Mouse (Mus musculus) mouse embryonic stem cell (cell line): ENCODE data around the gene Plscr1.

Source experiments
- in situ Hi-C, 2 experiments: fragments of 300-500 bp; cut with MboI; formaldehyde crosslinking; loops; 1 replicate in 1 of 2; 3 replicates in 1 of 2; pipeline ENCODE4 v1.14.3; 2019 to 2020; ENCODE audit warnings: low sequenced_read_pairs in 2 of 2, low pct_unique_long_range_greater_than_20kb in 1 of 2, mixed read lengths in 1 of 2; ENCODE audit not compliant: unreplicated experiment in 1 of 2

Plscr1 gene

DNA sequence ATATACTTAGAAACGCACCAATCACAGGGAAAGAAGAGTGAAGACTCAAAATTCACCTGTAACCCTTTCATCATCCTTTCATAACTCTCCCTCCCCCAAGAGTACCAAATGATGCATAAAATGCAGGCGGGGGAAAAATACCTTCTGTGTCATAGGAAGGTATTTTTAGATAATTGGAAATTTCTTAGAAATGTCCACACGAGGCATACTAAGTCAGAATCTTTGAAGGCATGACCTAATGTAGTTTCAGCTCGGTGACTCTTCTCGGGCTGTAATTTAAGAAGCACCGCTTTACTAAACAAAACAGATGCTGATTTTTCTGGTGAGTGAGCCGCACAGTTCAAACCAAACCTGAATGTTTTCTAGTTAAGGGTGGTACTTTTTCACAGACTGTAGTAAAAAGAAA lies at the start of gene Plscr1:
TSS of gene Plscr1 (plus strand) at position 304 of the 406 bp plus-strand sequence.
- in situ Hi-C loops = no loop called here

DNA sequence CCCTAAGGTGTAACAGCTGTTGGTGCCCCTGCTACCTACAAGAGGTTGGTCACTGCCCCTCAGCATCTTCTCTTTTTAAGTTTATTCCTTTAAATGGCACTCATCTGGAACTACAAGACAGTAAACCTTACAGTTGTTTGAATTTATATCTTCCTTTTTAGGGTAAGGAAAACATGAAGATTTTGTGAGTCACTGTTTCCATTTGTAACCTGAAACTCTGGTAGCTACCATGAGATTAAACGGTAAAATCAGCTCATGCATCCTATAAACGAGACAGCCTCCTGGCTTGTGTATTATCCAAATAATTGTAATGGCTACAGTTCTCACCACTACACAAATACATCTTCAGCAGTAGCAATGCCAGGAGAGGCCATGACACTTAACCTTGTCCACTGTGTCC lies 45.2 kb upstream of the Plscr1 start:
- in situ Hi-C loops = no loop called here

DNA sequence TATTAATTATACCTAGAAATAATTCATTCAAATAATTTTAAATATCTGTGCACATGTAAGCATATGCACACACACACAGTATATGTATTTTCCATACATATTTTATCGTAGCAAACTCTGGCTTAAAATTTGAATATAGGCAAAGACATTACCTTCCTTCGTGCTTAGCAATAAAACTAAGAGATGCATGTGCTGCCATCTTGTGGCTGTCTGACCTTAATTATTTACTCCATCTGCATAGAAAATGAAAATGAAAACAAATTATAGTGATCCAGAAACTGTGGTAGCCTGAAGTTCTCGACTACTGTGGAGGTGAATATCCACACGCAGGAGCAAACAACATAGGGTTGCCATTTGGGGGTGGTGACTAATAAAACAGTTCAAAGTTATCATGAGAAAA lies 42.2 kb upstream of the Plscr1 start:
- in situ Hi-C loops = no loop called here

GRCm38 (mm10) chr9:92207757-92208156 lies 41.8 kb upstream of the Plscr1 start:
- in situ Hi-C loops = no loop called here

- in situ Hi-C loops = no loop called here
Measured at GRCm38 (mm10) chr9:92209850-92210249, 39.7 kb upstream of the Plscr1 start.

DNA sequence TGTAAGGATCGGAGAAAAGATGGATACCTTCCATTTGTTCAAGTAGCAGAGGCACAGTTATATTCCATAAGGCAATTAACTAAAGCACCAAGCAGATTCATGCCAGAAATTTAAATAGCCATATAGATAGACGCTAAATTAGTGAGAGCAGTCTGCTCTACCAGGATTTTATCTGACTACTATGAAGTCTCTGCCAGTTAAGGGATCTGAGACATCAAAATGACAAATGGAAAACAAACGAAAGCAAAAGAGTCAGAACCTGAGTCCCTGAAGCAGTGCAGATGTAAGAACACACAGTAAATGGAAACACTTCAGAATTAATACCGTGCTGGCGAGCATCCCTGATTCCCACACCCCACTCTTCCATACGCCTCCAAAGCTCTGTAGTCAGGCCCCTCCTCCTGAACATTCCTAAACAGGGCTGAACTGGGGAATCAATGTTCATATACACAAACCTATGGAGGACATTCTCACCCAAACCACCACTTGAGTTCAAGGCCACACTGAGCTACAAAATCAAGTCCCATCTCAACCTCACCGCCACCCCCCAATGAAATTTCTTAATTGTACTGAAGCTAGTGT lies 39.1 kb upstream of the Plscr1 start:
- in situ Hi-C loops = no loop called here

DNA sequence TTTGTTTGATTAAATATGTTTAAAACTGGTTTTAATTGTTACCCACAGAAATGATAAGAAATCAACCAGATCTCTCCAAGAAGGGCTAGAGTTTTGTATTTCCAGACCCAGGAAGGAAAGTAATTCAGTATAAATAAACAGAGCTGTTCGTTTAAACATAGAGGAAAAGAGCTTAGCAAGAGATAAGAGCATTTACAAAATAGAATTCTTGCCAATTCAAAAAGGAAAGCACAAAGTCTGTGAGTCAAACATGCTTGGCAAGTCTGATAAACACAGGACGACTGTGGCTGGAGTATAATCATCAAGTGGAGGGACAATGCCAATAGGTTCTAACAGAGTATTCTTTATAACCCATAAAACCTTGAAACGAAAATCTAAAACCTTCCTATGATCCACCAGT lies 38.5 kb upstream of the Plscr1 start:
- in situ Hi-C loops = no loop called here

DNA sequence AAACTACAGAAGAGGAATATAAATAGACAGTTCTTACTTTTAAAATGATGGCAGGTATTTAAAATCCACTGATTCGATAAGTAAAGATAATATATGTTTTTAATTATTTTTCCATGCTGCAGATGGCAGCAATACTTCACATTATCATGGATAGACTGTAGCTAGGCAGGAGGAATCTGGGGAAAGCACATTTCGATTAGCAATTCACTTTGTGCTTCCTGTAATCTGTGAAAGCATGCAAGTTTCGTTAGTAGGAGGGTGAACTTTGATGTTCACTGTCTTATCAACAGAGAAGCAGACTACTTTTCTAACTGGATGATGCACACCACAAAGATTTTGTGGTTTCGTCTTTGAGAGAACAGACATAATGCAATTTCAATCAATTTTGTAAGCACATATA lies 32.1 kb upstream of the Plscr1 start:
- in situ Hi-C loops = no loop called here

GRCm38 (mm10) chr9:92217896-92218295 lies 31.7 kb upstream of the Plscr1 start:
- in situ Hi-C loops = no loop called here

DNA sequence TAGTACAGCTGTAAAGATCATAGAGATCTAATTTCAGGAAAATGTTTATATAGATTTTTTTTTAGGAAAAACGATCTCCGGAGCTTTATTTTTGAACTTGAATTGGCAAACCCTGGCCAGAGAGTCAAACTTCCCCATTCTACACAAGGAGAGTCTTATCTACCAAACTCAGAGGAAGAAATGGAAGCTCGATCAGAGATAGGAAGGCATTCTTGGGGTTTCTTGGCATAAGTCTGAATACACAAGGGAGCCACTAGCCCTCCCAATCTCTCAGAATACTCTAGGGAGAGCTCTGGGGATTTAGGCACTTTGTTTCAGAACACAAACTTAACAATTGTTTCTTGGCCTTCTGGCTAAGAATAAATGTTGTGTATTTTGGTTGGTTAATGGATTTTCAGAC lies 29.4 kb upstream of the Plscr1 start:
- in situ Hi-C loops = no loop called here

DNA sequence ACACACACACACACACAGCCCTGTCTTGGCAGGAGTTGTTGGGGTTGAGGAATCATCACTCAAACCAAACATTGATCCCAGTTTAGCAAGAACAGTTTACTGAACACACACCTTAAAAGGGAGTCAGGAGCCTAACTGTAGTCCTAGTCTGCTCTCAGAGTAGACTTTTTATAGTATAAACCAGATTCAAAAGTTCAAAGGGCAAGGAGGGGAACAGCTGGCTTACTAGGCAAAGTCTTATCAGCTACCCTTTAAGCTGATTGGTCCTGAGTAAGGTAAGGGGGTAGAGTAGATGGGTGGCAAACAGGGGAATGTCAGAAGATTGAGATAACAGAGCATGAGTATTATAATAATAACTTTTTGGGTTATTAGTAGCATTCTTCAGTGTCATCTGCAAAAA lies 28.1 kb upstream of the Plscr1 start:
- in situ Hi-C loops = no loop called here

GRCm38 (mm10) chr9:92224598-92225231 lies 24.8 kb upstream of the Plscr1 start:
- in situ Hi-C loops = no loop called here

DNA sequence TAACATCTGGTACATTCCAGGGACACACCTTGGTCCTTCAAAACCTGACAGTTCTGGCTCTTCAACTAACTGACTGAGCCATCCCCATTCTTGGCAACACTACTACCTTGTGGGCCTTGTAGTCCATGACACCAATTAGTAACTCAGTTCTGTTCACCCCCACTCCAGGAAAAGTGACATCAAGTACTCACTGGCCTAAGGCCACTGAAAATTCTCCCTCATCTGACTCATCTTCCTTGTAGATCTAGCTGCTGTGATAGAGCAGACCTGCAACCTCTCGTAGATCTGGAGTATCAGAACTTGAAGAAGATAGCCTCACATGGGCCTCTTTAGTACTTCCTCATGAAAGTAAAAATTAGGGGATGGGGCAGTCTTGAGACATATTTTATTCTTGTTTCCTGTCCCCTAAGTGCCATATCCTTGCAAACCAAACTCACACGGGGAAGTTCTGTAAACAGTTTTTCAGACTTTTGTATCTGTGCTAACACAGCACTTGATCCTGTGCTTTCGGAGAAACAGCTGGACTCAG lies 23.4 kb upstream of the Plscr1 start:
- in situ Hi-C loops = no loop called here

GRCm38 (mm10) chr9:92226795-92227194 lies 22.8 kb upstream of the Plscr1 start:
- in situ Hi-C loops = no loop called here

- in situ Hi-C loops = no loop called here
Measured at GRCm38 (mm10) chr9:92228867-92229832, 20.4 kb upstream of the Plscr1 start.

DNA sequence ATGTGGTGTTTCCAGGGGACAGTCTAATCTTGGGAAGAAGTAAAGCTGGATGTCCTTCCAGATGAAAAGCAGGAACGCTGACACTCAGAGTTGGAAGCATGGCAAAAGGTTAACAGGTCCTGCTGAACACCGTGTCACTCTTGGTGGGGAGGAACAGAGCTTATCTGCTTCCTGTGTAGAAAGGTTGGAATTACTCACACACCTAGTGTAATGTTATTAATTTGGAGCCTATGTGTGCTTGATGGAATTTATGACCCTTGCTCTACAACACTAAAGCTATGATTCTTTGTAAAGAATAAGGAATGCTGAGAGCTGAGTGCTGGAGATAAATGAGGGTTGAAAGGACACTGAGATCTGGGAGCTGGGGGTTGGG lies 19.7 kb upstream of the Plscr1 start:
- in situ Hi-C loops = no loop called here

- in situ Hi-C loops = no loop called here
Measured at GRCm38 (mm10) chr9:92234901-92235458, 14.6 kb upstream of the Plscr1 start.

DNA sequence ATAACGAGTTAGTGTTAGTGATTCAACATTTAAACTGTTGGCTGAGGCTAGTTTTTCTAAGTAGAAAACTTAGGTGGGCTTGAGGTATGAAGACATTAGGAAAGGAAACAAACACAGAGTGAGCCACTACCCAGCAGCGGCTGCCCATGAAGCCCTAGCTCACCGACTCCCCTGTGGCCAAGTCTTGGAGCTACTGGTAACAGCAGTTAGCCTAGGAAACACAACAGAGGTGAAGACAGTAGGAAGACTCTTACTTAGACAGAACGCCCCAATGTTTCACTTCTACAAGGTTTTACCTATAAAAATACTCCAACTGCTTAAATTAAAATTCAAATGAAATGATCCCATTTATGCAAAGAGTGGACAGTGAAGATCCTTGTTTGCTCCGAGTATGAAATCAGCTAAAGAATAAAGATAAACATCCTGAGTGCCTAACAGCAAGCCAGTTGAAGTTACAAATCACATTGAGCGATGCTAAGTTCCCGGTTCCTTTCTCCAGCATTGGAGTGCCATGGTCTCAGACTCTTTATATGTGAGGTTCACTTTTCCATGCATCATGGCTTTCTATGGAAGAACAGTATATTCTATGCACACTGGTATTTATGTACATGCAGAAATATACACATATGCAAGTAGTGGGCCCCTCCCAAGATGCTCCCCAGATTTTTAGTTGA lies 640 bp upstream of the Plscr1 start:
- in situ Hi-C loops = no loop called here
